Mouse (Mus musculus) gastrocnemius, postnatal 14 days (tissue): ENCODE data around the gene Pdcd6. TPM values are rescaled to one million over a fixed set of nuclear protein-coding genes. Genes with fewer than 3 reads are reported as not detected.

Experiments used
- DNase-seq: peaks from one replicate; pipeline ENCODE4 v3.0.0; 2021; ENCODE audit warnings: mixed read lengths
- intact Hi-C: fragments of 180-260 bp; cut with DNase I; formaldehyde crosslinking; loops from one replicate; pipeline ENCODE4 v1.15.1; 2025; ENCODE audit warnings: low total_unique reads
- total RNA-seq, 2 experiments: library from RNA; stranded (reverse); gene quantifications; 2 replicates each; pipeline ENCODE4 v1.2.3; 2021

Pdcd6 gene
- total RNA-seq, 2 experiments from 2014 or later: 20.9 to 24.7 TPM

GRCm38 (mm10) chr13:74296376-74296775 lies 21.0 kb downstream of the Pdcd6 start:
- intact Hi-C loops: no loop called here
- DNase-seq: no peak

GRCm38 (mm10) chr13:74292167-74292566 lies 25.2 kb downstream of the Pdcd6 start, which contains the start of gene Ahrr:
Ahrr (minus strand) TSS chr13:74292331.
- intact Hi-C loops: no loop called here
- DNase-seq: peak; percentile 38

DNA sequence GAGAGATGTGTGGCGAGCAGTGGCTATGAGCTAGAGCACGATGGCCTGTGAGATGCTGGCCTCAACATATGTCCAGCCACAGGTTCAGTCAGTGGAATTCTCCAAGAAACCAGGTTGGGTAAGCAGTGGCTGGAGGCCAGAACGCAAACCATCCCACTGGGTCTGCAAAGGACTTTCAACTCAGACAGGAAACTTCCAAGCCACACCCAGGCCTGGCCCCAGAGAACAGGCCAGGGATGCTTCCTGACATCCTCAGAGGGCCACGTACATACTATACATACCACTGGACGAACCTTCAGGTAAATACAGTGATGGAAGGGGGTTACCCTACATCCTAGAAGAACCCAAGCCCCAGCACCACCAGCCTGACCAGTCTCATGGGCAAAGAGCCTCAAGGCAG lies 27.7 kb downstream of the Pdcd6 start:
- intact Hi-C loops: no loop called here
- no peak for DNase-seq

- intact Hi-C loops: no loop called here
Observed at GRCm38 (mm10) chr13:74282299-74282698, 35.1 kb downstream of the Pdcd6 start.

DNA sequence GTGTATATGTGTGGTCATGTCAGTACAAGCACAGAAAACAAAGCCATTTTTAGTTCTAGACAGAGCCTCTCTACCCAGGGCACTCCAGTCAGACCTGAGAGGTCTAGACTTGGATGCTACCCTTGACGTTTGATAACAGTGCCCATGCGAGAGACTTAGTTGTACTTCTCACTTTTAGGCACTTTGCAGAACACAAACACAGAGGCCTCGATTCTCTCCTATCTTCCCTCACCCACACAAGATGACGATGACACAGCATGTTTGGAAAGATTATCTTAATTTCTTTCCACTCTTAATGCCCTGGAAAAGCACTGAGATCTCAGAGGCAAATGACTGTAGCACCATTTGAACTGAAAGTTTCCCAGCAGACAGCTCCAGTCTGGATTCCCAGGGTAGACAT lies 41.7 kb downstream of the Pdcd6 start:
- no peak for DNase-seq
- intact Hi-C loops: no loop called here

More at GRCm38 (mm10) chr13:74282299-74282698, 35.1 kb downstream of the Pdcd6 start:
- no peak for DNase-seq

DNA sequence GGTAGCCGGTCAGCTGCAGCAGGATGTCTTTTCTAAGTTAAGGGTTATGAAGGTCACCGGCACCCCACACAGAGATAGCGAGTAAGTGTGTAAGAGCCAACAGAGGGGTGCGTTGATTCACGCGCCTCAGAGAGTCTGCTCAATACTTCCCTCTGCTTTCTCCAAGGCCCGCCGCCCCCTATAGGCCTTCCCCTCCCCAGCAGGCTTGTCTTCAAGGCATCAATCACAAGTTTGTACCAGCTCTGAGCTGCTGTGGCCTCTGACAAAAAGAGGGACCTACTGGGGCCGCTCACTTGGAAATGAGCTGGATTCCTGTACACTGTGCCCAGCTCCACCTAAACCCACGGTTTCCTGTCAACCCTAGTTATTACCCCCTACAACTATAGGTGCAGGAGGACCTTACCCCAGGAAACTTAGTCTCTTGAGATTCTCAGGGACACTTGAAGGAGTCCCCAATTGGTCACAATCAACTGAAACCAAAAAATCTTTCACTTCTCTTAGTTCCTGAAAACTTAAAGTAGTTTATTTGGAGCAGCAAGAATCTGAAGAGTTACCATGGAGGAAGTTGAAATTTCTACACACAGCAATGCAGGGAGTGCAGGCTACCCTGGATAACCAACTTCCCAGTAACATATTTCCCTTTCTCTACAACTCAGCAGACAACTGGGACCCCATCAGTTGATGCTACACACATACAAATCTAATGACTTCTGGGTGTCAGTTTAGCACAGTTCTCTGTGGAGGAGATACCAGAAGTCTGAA lies 57.0 kb downstream of the Pdcd6 start:
- DNase-seq: peak; percentile 26
- intact Hi-C loops: no loop called here

DNA sequence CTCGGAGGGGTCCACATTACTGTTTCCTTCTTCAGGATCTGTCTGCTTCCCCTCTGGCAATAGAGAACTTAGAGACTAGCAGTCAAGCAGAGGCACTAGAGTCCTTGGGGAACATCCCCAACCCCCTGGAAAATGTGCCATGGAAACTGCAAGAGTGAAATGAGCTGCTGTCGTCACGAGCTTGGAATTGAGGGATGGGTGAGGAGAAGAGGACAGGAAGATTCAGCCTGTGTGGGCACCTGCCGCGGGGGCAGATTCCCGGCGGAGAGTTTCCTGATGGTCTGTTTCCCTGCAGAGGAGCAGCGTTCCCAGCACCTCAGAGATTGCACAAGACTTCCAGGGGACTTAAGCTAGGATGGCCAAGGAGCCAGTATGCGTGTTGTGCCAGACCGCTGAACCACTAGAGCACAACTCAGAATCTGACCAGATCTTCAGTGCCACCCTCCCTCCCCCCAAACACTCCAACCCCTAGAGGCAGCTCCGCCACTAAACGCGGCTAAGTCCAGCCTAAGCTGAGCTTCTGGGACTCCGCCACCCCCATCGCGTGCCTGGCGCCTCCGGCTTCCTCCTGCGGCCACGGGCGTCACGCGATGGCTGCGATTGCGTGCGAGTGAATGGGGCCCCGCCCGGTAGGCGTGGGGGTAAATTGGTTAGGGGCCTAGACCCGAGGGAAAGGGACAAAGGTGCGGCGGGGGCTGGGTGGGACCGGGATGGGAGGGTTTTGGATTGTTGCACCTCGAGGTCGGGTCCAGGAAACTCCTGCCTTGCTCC lies 57.7 kb downstream of the Pdcd6 start:
- peak; percentile 61 for DNase-seq
- intact Hi-C loops: no loop called here

Other genes with a start within 250 kb of the Pdcd6 start
- 1 to 10 TPM in 1 of 2 experiments, under 1 TPM in 1; 0.55 to 1.3 TPM for gene Slc9a3, start 196.1 kb downstream of the Pdcd6 start, total RNA-seq
- gene Exoc3, start 108.8 kb downstream of the Pdcd6 start, total RNA-seq: 10 to 100 TPM; 28.3 to 30.5 TPM
- under 1 TPM; 0.04 to 0.25 TPM for gene Ahrr, start 25.2 kb downstream of the Pdcd6 start, total RNA-seq
- gene Sdha, start 32.7 kb upstream of the Pdcd6 start, total RNA-seq: 100 to 1,000 TPM; 505 to 626 TPM
- gene Ccdc127, start 32.7 kb upstream of the Pdcd6 start, total RNA-seq: 10 to 100 TPM; 37.0 to 43.6 TPM
- gene Lrrc14b, start 46.4 kb upstream of the Pdcd6 start, total RNA-seq: 10 to 100 TPM; 54.0 to 67.5 TPM
- gene Zfp72, start 73.3 kb upstream of the Pdcd6 start, total RNA-seq: 1 to 10 TPM; 1.4 to 1.5 TPM
- 100 to 1,000 TPM; 146 to 158 TPM for gene Ftl1-ps1, start 82.1 kb upstream of the Pdcd6 start, total RNA-seq
- 1 to 10 TPM; 6.6 to 6.9 TPM for gene Zfp825, start 176.4 kb upstream of the Pdcd6 start, total RNA-seq